Mouse (Mus musculus) megakaryocyte progenitor cell, adult 5-6 weeks (primary cell): ENCODE results near the gene Sco2. TPM values are rescaled to one million over a fixed set of nuclear protein-coding genes. Genes with fewer than 3 reads are reported as not detected.

ENCODE experiments used
- ATAC-seq: replicated peaks from 2 replicates; pipeline ENCODE4 v1.8.0; 2016; ENCODE audit warnings: mild to moderate bottlenecking, moderate TSS enrichment, inconsistent platforms; ENCODE audit not compliant: poor library complexity
- total RNA-seq, 2 experiments: library from RNA; stranded (forward) in 1 of 2; stranded (reverse) in 1 of 2; fragments of 157-497, 149-512 nt in 1 of 2; fragments of 200-1000 nt in 1 of 2; gene quantifications; 2 replicates each; pipeline versions ENCODE4 v1.2.3 to v1.2.4; 2015 to 2017

Gene Sco2
- 15.9 and 20.6 TPM in 2 replicates for total RNA-seq (2015)
- 14.4 and 14.7 TPM in 2 replicates for total RNA-seq (2017)

DNA sequence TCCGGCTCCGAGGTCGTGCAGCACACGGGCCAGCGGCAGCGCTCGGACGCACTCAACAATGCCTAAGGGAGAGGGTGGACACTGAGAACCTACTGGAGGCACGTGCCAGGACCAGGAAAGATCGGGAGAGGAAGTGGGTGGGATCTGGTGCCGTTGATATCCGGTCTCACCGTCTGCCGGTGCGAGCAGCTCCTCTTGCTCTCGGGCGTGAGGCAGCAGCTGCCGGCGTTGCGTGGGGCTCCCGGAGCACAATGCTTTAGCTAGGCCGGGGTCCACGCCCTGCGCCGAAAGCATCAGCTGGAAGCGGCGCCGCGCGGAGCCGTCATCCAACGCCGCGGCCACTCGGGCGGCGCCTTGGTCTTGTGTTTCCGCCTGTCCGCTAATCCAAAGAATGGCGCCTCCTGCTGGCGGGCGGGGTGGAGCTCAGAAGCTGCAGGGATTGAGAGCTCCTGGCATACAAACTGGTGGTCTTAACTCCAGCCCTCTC is at the start of gene Sco2:
TSS of gene Sco2 (minus strand) at position 85 of the 487 bp plus-strand sequence.
- peak; percentile 54 for ATAC-seq

DNA sequence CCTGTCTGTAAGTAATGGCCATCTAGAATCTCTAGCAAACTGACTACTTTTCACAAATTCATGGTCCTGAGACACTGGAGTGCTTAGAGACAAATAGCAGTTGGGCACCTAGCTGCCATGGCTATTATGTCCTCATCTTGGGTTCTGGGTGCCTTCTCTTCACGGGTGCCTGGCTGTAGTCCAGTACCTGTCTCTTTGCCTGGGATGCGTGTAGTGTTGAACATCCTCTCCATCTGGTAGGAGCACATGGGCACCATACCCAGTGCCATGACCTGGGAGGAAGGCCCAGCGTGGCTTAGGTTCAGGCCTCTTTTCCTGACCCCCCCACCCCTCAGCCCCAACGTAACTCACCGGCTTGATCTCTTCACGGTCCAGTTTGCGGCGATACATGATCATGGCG is 48.3 kb upstream of the Sco2 start:
- ATAC-seq, result no peak

DNA sequence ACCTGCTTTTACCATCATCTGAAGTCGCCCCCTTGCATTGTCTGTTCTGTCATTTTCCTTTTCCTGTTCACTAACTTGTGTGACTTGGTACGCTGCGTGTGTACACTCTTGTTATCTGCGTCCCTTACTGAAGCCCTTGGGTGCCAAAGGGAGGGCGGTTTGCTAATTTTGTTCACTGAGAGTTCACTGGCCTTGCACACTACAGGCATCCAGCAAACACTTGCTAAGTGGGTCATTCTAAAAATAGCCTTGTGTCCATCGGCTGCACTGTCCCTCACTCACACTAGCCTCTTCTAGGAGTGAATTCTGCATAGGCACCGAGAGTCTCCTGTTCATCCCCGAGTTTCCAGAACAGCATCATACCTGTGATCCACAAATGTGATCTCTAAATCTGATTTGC is 41.6 kb upstream of the Sco2 start:
- ATAC-seq, result no peak

DNA sequence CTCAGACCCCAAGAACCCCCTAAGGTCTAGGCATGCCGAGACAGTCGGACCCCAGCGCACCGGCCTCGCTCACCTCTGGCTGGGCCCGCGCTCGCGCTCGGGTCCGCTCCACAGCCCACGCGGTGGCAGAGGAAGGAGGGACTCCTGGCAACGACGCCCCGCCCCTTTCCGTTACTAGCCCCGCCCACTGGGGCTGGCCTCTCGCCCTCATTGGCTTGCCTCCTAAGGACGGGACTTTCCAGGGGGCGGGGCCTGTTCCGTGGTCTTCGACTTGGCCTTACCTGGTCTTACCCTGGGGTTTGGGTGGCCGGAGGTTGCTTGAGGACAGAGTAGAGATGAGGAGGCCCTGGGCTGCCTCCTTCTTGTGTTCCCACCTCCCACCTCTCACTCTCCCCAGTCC is 36.5 kb upstream of the Sco2 start, which contains the start of gene Syce3:
TSS of gene Syce3 (minus strand) at position 386 of the 400 bp plus-strand sequence.
- no peak for ATAC-seq

DNA sequence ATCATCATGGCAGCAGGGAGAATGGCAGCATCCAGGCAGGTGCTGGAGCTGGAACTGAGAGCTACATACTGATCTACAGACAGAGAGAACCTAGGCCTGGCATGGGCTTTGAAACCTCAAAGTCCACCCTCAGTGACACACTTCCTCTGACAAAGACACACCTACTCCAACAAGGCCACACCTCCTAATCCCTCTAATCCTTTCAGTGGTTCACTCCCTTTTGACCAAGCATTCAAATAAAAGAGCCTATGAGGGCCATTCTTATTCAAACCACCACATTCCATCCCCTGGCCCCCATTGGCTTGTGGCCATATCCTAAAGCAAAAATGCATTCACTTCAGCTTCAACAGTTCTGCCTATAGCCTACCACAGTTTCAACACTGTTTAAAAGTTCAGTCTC is 33.0 kb upstream of the Sco2 start:
- no peak for ATAC-seq

DNA sequence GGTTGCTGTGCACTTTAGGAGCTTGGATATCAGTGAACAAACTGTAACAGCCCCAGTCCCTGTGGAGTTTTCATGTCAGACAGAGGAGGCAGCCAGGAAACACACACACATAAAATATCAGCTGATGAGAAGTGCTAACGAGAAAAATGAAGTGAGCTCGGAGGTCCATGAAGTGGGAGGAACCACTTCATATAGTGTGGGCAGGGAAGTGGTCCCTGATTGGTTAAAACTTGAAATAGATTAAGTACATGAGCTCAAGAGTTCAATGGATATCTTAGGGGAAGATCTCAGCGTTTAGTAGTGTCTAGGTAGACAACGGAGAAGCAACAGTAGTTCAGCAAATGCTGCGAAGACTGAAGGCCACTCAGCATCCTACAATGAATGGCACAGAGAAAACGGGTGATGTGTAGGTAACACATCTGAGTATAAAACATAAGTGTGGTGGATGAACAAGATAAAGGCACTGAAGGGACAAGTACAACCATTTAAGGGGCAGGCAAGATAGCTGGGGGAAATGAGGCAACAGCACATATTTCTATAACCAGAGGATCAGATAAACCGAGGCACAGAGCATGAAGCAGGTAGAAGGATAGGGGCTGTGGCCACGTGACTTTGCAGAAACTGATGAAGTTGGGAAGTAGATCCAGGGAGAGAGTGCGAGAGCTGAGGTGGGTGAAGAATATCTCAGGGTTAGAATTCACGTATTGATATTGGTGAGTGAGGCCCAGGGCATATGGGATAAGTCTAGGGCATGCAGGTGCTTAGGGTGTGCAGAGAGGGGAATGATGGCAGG is 31.4 kb upstream of the Sco2 start:
- ATAC-seq, result no peak

DNA sequence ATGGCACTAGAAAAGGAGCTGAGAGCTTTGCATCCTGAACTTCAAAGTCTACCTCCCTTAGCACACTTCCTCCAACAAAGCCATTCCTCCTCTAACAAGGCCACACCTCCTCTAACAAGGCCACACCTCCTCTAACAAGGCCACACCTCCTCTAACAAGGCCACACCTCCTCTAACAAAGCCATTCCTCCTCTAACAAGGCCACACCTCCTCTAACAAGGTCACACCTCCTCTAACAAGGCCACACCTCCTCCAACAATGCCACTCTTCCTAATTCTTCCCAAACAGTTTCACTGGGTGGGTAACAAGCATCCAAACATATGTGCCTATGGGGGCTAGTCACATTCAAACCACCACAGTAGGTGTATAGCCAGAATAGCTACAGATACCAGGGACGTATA is 28.8 kb upstream of the Sco2 start:
- no peak for ATAC-seq

DNA sequence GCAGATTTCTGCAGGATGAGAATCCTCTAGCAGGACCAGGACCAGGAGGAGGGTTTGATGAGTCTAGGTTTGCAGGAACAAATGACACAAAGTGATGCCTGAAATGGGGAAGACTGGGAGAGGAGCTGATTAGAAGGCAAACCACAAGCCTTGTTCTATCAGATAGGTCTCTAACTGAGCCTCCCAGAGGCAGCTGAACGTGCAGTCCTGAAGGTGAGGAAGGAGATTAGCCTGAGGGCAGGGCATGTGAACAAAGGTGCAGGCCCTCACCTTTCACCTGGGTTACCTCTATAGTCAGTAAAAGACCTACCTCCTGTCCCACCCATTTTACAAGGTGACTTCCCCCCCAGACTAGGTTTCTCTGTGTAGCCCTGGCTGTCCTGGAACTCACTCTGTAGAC is 26.1 kb upstream of the Sco2 start:
- ATAC-seq, result no peak

DNA sequence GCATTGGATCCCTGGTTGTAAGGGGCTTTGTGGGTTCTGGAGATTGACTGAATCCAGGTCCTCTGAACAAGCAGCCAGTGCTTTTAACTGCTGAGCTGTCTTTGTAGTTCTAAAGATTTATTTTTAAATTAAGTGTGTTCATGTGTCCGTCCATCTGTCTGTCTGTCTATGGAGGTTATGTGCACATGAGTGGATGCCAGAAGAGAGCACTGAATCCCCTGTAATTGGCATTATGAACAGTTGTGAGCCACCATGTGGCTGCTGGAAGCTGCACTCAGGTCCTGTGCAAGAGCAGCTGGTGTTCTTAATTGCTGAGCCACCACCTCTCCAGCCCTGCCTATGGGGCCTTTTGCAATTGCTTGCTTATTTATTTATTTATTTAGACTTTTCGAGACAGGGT is 24.5 kb upstream of the Sco2 start:
- no peak for ATAC-seq

DNA sequence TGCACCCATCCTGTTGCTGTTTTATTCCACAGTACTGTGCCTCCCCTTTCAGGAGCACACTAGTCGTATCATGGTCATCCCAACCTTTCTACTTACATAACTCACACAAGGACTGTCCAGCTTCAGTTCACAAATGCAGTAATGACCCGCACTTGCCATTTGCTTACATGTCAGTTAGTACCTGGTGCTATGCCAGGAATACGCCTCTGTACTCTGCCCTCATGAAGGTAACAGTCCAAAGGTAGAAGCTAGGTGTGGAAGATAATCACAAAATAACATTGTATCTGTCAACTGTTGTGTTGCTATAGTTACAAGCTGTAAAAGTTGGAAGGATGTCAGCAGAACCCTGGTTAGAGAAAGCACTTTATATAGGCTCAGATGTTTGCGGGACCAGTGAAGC is 23.2 kb upstream of the Sco2 start:
- no peak for ATAC-seq

DNA sequence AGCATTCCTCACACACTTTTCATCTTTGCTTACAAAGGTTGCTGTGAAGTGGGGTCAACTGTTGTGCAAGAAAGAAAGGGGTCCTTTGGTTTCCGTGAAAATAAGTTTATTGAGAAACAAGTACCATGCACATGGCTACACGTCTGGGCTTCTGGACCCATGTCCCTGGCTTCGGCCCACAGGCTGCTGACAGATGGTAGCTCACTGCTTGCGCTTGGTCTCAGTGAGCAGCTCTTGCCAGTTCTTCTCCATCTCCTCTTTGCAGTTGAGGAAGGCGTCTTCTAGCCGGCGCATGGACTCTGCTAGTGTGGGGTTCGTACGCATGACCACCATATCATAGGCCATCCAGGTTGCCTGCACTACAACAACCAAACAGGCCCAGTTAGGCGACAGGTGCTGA is 16.4 kb upstream of the Sco2 start:
- no peak for ATAC-seq

DNA sequence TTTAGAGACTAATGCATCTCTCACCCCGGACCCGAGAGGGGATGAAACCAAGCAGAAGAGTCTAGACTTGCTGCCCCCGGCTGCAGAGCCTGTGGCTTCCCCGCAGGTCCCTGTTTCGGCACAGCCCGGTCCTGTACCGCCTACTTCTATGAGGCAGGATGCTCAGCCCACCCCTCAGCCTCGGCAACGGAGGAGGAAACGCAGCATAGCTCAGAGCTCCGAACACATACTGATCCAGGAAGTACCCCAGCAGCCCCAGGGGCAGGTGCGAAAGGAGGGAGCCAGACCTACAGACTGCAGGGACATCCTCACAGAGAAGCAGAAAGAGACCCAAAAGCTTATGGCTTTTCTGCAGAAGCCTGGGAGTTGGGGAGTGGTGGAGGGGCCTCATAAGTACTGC is 13.5 kb upstream of the Sco2 start:
- peak; percentile 36 for ATAC-seq

DNA sequence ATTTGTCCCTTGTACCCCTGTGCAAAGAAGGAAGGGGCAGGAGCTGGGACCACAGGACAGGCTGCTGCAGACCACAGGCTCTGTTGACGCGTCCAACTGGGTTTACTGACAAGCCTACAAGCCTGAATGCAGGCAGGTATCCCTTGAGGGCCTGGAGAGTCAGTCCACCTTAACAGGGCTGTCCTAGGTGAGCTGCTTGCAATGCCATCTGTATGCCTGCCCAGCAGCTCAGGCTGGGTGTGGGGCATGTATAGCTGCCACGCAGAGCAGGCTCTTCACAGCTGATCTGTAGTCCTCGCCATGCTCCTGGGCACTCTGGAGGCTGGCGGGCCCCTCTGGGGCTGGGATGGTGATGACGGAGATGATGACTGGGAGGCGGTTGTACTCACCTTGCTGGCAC is 11.0 kb upstream of the Sco2 start, which contains the start of gene Klhdc7b:
TSS of gene Klhdc7b (plus strand) at position 301 of the 400 bp plus-strand sequence.
- no peak for ATAC-seq

DNA sequence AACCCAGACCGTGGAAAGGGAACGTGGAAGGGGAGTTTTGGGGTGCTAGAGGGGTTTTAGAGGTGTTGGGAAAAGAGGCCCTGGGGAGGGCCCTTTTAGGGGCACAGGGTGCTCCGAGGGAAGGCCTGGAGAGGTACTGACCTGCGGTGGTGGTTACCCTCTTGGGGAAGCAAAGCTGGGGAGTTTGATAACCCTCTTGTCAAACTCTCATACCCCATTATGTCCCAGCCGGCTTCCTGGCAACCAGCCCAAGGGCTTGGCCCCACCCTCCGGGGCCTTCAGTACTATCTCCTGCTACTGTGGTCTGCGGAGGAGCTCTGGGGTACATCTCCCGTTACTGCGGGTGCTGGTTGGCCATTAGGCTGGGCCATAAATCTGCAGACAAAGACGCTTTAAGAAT is 5.8 kb upstream of the Sco2 start:
- ATAC-seq, result peak; percentile 73

DNA sequence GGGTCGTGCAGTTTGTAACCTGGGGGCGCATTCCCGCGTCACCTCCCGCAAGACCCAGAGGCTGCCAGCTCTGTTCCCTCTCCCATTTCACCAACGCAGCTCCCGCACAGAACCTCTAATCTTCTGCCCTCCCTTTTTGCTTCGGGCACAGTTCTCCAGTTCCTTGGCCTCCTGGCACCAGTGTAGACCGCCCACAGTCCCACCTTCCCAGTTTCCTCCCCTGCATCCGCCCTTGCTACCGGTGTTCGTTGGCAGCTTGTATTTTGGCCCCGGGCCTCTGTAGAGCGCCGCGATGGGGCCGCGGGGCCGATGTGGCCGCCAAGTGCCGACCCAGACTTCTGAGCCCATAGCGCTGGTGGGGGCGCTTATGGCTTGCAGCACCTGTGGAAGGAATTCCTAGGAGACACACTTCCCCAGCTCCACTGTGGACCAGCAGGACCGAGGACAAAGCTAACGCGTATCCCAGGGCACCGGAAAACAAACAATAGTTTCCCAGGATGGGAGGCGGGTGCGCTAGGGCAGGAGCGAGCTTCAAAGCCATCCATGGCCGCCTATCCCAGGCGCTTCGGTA is 5.3 kb upstream of the Sco2 start, which contains the start of gene Odf3b:
TSS of gene Odf3b (minus strand) at position 452 of the 571 bp plus-strand sequence.
- peak; percentile 22 for ATAC-seq

DNA sequence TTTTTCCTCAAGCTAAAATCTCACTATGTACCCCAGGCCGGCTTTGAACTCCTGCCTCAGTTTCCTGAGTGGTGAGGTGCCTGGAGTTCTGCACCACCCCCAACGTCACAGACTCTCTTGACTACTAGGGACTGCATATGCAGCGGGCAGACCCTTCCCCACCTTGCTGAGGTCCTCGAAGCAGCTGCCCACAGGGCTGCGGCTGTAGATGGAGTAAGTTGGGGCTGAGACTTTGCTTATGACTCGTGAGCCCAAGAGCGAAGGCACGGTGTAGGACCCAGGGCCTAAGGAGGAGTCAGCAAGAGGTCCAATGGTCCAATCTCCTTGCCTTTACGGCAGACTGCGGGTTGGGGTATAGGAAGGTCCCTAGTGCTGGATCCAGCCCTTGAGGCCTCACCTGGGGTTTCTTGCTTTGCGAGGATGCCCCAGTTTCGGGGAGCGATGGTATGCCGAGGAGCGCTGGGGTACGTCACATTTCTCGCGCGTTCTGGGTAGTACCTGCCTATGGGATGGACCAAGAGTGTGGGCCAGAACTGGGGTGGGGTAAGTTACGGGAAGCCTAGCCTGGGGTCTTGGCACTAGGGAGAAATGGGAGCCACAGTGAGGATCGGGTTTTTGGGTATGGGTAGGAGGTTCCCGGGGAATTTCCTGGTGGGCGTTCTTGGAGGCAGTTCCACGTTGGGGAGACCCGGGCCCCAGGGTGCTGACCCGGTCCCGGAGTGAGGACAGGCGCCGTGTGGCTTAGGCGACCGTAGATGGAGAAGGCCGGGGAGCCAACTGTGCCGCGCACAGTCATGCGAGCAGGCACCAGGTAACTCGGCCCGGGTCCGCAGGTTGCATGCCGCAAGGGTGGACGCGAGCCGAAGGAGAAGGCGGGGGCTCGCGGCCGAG is 4.5 kb upstream of the Sco2 start:
- ATAC-seq, result peak; percentile 5

DNA sequence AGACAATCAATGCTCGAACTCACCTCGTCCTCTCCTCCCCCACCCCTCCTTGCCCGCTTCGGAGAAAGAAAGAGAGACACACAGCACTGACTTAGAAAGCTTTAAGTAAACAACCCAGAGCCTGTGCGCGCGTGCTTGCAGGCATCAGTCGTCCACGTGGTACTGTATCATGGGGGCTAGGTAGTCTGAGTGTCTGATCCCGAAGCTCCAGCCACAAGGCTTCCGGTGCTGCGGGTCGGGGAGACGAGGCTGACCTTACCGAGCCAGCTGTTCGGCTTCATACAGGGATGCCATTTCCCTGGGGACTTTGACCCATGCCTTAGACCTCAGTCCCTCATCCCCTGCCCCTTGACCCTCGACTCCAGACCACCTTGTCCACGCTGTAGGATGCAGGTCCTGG is 3.7 kb upstream of the Sco2 start:
- ATAC-seq, result no peak

DNA sequence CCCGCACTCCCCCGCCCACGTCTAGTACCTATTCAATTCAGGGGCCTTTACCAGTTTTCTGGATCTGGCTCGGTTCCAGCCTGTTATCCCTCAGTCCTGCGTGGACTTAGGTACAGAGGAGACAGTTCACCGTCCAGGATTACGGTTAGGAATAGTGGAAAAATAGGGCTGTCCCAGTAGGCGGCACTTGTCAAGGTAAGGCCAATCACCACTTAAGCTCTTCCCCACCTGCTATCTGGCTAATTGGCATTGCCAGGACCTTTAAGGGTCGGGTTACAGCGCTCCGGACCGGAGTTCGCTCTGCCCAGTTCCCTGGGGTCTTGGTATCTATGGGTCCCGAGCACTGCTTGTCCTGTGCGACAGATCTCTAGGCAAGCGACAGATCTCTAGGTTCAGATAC is 3.3 kb upstream of the Sco2 start, which contains the start of gene Tymp:
TSS of gene Tymp (minus strand) at position 83 of the 400 bp plus-strand sequence.
- ATAC-seq, result no peak

DNA sequence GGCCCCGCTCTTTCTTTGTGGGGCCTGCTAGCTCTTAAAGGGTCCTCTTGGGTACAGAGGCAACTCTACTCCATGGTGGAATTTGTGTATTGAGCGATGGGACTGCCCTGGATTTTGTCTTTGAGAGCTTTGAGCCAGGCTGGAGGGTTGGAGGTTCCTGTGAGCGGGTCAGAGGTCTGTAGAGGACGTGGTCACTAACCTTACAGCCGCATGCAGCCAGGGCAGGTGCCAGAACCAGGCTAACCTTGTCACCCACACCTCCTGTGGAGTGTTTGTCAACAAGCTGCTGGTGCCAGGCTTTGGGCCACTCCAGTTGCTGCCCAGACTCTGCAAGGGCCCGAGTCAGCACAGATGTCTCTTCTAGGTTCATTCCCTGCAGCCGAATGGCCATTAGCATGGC is 2.4 kb upstream of the Sco2 start:
- no peak for ATAC-seq

DNA sequence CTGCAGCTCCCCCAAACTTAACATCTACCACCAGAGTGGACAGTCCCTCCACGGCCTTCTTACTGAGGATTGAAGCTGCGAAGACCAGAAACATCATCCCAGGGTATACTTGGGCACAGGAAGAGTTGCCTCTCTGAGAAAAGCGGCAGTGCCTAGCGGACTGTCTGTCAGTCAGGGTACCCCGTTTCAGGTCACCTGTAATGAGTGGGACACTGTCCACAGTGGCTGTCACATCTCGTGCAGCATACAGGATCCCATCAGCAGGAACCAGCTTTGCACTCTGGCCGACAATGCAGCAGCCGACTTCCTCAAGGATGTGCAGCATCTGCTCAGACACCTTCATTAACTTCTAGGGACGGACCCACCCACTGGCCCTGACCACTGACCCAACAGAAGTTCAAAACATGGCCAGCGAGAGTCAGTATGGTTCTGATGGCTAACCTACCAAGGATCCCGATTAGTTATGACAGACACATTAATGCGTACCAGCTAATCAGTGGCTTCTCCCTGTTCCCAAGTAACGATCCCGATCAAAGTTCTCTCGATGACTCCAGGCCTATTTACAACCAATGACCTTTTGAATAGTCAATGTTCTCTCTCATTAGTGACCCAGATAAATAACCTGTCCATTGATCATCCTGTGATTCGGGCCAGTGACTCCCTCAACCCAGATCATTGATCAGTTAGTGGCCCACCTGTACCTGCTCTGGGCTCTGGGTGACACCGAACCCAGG is 1.3 kb upstream of the Sco2 start:
- ATAC-seq, result no peak

DNA sequence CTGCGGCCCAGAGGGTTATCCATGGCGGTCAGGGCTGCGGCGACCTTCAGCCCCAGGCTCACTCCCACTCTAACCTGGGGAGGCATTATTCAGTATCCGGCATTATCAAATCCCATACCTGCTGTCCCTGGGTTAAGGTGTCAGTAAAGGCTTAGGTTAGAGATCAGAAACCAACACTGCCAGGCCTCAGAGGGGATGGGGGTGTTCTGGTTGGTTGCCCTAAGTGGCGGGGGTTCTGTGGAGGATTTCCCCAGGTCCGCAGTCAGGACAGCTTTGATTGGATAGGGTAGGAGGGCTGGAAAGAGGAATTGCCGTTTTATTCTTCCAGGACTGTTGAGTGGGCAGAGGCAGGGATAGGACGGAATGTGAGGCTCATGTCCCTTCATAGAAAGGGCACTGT is 694 bp upstream of the Sco2 start:
- no peak for ATAC-seq
